Comparison of ENCODE assay signal across 12 mouse cellular contexts in genomic region chr19:58783938-58784337, GRCm38 (mm10). TPM values are rescaled to one million over a fixed set of nuclear protein-coding genes. Genes with fewer than 3 reads are reported as not detected.
DNase-seq lines count a peak whose midpoint lies in the region; ATAC-seq and TF ChIP-seq lines count a peak whose summit lies in the region.
"Had no signal": no experiment of that assay in that cellular context is flagged by ENCODE, and none has a peak within 500 bp of the region (broad histone marks: within the 10 kb centered on the region; RNA-seq: fewer than 3 reads in every experiment).

No protein-coding gene starts in this region.

- 18% methylated on average over 7 of the region's 7 CpGs for WGBS in liver, embryonic 16.5 days (ENCODE audit: insufficient replicate concordance)
- 20% methylated on average over 7 of the region's 7 CpGs for WGBS in hindbrain, embryonic 14.5 days
- 18% methylated on average over 7 of the region's 7 CpGs for WGBS in midbrain, postnatal 0 days

- no peak overlapping the region for H3K9ac ChIP-seq in liver, embryonic 16.5 days (ENCODE audit: low read depth, low read length)
- no peak overlapping the region for H3K9ac ChIP-seq in hindbrain, embryonic 14.5 days
- no peak overlapping the region for H3K9ac ChIP-seq in midbrain, postnatal 0 days (replicated peaks; ENCODE audit: low read length, poor library complexity, severe bottlenecking)
- H3K9ac ChIP-seq: heart, embryonic 15.5 days; limb, embryonic 15.5 days had no signal

- 0 out of 2 replicates have a peak, but pooled peaks have one; percentile 19 for ATAC-seq in liver, embryonic 16.5 days (ENCODE audit: low read depth)
- peak; percentile 74; the same call in 1 of the 2 replicates for ATAC-seq in hindbrain, embryonic 14.5 days (ENCODE audit: low FRiP score)
- ATAC-seq in midbrain, postnatal 0 days (ENCODE audit: low FRiP score) = peak; percentile 72

- peak; percentile 26 for DNase-seq in embryo, embryonic 10 days (ENCODE audit: low spot score)
- DNase-seq in embryo, embryonic 11 days = no peak
- DNase-seq in liver = no peak
- peak; percentile 53 for DNase-seq in hindbrain, embryonic 14.5 days (ENCODE audit: low spot score)
- peak; percentile 87 for DNase-seq in midbrain, postnatal 0 days (ENCODE audit: low spot score)
- no peak for DNase-seq in right cerebral cortex, postnatal 25 days
- DNase-seq in gastrocnemius, postnatal 36 days = no peak
- DNase-seq: kidney, postnatal 36 days had no signal

- H3K36me3 ChIP-seq in liver, embryonic 16.5 days (ENCODE audit: control insufficient read depth, insufficient read depth) = no peaks in the 10 kb centered on the region
- no peaks in the 10 kb centered on the region for H3K36me3 ChIP-seq in hindbrain, embryonic 14.5 days (replicated peaks; ENCODE audit: control insufficient read depth, insufficient read depth)
- H3K36me3 ChIP-seq in midbrain, postnatal 0 days (ENCODE audit: insufficient read depth, low read length) = no peaks in the 10 kb centered on the region
- H3K36me3 ChIP-seq: heart, embryonic 15.5 days; limb, embryonic 15.5 days had no signal

- H3K27me3 ChIP-seq in liver, embryonic 16.5 days (ENCODE audit: control insufficient read depth, insufficient read depth, low read depth, low read length) = no peaks in the 10 kb centered on the region
- no peaks in the 10 kb centered on the region for H3K27me3 ChIP-seq in hindbrain, embryonic 14.5 days (ENCODE audit: control insufficient read depth, insufficient read depth, low read length)
- H3K27me3 ChIP-seq in midbrain, postnatal 0 days (ENCODE audit: insufficient read depth, low read length) = no peaks in the 10 kb centered on the region
- H3K27me3 ChIP-seq: limb, embryonic 15.5 days had no signal

- H3K4me1 ChIP-seq in liver, embryonic 16.5 days (ENCODE audit: control insufficient read depth, low read depth, low read length) = no peaks in the 10 kb centered on the region
- peaks cover 22% of the 10 kb centered on the region for H3K4me1 ChIP-seq in hindbrain, embryonic 14.5 days (replicated peaks; ENCODE audit: control insufficient read depth, insufficient read depth, low read length)
- H3K4me1 ChIP-seq in midbrain, postnatal 0 days (ENCODE audit: insufficient read depth, low read length) = 0 out of 2 replicates have a peak, but pooled peaks cover 2% of the 10 kb centered on the region
- H3K4me1 ChIP-seq: limb, embryonic 15.5 days had no signal

- H3K27ac ChIP-seq in liver, embryonic 16.5 days (ENCODE audit: low read length) = no peak overlapping the region
- no peak overlapping the region for H3K27ac ChIP-seq in hindbrain, embryonic 14.5 days
- H3K27ac ChIP-seq in midbrain, postnatal 0 days (ENCODE audit: low read depth, low read length) = peak overlapping the region; percentile 43; the same call in 1 of the 2 replicates
- H3K27ac ChIP-seq: heart, embryonic 15.5 days; limb, embryonic 15.5 days had no signal

- H3K9me3 ChIP-seq in liver, embryonic 16.5 days (replicated peaks; ENCODE audit: control insufficient read depth, low read length) = no peaks in the 10 kb centered on the region
- H3K9me3 ChIP-seq in hindbrain, embryonic 14.5 days (ENCODE audit: control insufficient read depth, low read length) = no peaks in the 10 kb centered on the region
- no peaks in the 10 kb centered on the region for H3K9me3 ChIP-seq in midbrain, postnatal 0 days (ENCODE audit: low read length)
- H3K9me3 ChIP-seq: heart, embryonic 15.5 days; limb, embryonic 15.5 days had no signal

- TF ChIP-seq CTCF in midbrain, postnatal 0 days (IDR thresholded peaks at IDR 0.05) = no peak

- H3K4me2 ChIP-seq in liver, embryonic 16.5 days (ENCODE audit: low read depth, low read length) = no peak overlapping the region
- H3K4me2 ChIP-seq in hindbrain, embryonic 14.5 days (replicated peaks) = no peak overlapping the region
- H3K4me2 ChIP-seq in midbrain, postnatal 0 days (ENCODE audit: low read depth, low read length, poor library complexity, severe bottlenecking) = no peak overlapping the region
- H3K4me2 ChIP-seq: heart, embryonic 15.5 days; limb, embryonic 15.5 days had no signal

- intact Hi-C loops in gastrocnemius, postnatal 36 days (cut with DNase I) = no loop called here

- H3K4me3 ChIP-seq in liver, embryonic 16.5 days (ENCODE audit: low read depth, low read length) = no peak overlapping the region
- no peak overlapping the region for H3K4me3 ChIP-seq in hindbrain, embryonic 14.5 days (replicated peaks; ENCODE audit: low read length)
- no peak overlapping the region for H3K4me3 ChIP-seq in midbrain, postnatal 0 days (ENCODE audit: low read depth, low read length)
- H3K4me3 ChIP-seq: heart, embryonic 15.5 days; limb, embryonic 15.5 days had no signal

RNA-seq across cellular contexts. Expression of gene 1700019N19Rik, which starts 10.3 kb away (rescaled TPM):
- polyA plus RNA-seq in liver, embryonic 16.5 days (2015; fragmentation: Nextera tagmentation; extraction: Ambion mirVana) = not detected in 2 replicates
- not detected in 2 replicates for polyA plus RNA-seq in hindbrain, embryonic 14.5 days (2014; fragmentation: Nextera tagmentation; extraction: Ambion mirVana)
- total RNA-seq in midbrain, postnatal 0 days (2014; rRNA removed) = not detected in 2 replicates
- not detected in 2 replicates for polyA plus RNA-seq in midbrain, postnatal 0 days (2015; fragmentation: Nextera tagmentation; extraction: Ambion mirVana)
- not detected for total RNA-seq in gastrocnemius, postnatal 36 days (2021)
- polyA plus RNA-seq: C2C12; heart, embryonic 15.5 days; limb, embryonic 15.5 days had no signal

RNA-seq across cellular contexts. Expression of gene Pnliprp2, which starts 24.4 kb away (rescaled TPM):
- 2.0 and 2.2 TPM in 2 replicates for polyA plus RNA-seq in liver, embryonic 16.5 days (2015; fragmentation: Nextera tagmentation; extraction: Ambion mirVana)
- polyA plus RNA-seq in hindbrain, embryonic 14.5 days (2014; fragmentation: Nextera tagmentation; extraction: Ambion mirVana) = 0.16 TPM in 1 of 2 replicates, not detected in the other
- total RNA-seq in midbrain, postnatal 0 days (2014; rRNA removed) = 0.27 TPM in 1 of 2 replicates, not detected in the other
- not detected in 2 replicates for polyA plus RNA-seq in midbrain, postnatal 0 days (2015; fragmentation: Nextera tagmentation; extraction: Ambion mirVana)
- not detected for total RNA-seq in gastrocnemius, postnatal 36 days (2021)
- polyA plus RNA-seq: C2C12 had no signal

RNA-seq across cellular contexts. Expression of gene Pnliprp1, which starts 55.3 kb away (rescaled TPM):
- polyA plus RNA-seq in liver, embryonic 16.5 days (2015; fragmentation: Nextera tagmentation; extraction: Ambion mirVana) = 38.6 and 79.9 TPM in 2 replicates
- polyA plus RNA-seq in hindbrain, embryonic 14.5 days (2014; fragmentation: Nextera tagmentation; extraction: Ambion mirVana) = 0.35 TPM in 1 of 2 replicates, not detected in the other
- not detected in 2 replicates for total RNA-seq in midbrain, postnatal 0 days (2014; rRNA removed)
- polyA plus RNA-seq in midbrain, postnatal 0 days (2015; fragmentation: Nextera tagmentation; extraction: Ambion mirVana) = 0.38 TPM in 1 of 2 replicates, not detected in the other
- total RNA-seq in gastrocnemius, postnatal 36 days (2021) = not detected
- polyA plus RNA-seq: C2C12 had no signal

Comparison
In these comparisons a context has a peak if more than half of its experiments do, and no peak if none do; other contexts are left out.
1. DNase-seq: peak in embryo, embryonic 10 days (single experiment), hindbrain, embryonic 14.5 days (single experiment) and midbrain, postnatal 0 days (single experiment); none in embryo, embryonic 11 days (single experiment), liver (single experiment), right cerebral cortex, postnatal 25 days (single experiment) and gastrocnemius, postnatal 36 days (0 of 2).
2. ATAC-seq: peak in every context shown above with its lines; median percentile 74 in hindbrain, embryonic 14.5 days; 72 in midbrain, postnatal 0 days; 19 in liver, embryonic 16.5 days.
3. RNA of gene Pnliprp1, which starts 55.3 kb away (polyA plus RNA-seq): 38.6 to 79.9 TPM in liver, embryonic 16.5 days; 0.38 TPM in midbrain, postnatal 0 days and 0.35 TPM in hindbrain, embryonic 14.5 days; every median in the first group is over 10 times any median in the second.